Mouse (Mus musculus): ENCODE results near the gene Acbd3. TPM values are rescaled to one million over a fixed set of nuclear protein-coding genes. Genes with fewer than 3 reads are reported as not detected.
A peak's percentile ranks its signal among the peaks of the same experiment; 100 is the strongest.

The Acbd3 gene
- polyA plus RNA-seq, 1 experiment = 15.0 TPM

GRCm38 (mm10) chr1:180768334-180769168 is 42.7 kb downstream of the Acbd3 start:
- WGBS = 4% methylated on average over 37 of the region's 37 CpGs
- Histone ChIP-seq H3K4me1 (ENCODE audit: control insufficient read depth, insufficient read depth, low read length) (peaks cover 3% of the 10 kb centered on the region), H3K4me3 (replicated peaks; ENCODE audit: extremely low read depth, low read depth, low read length) (peak overlapping the region; percentile 78)
- TF ChIP-seq POLR2A (IDR thresholded peaks at IDR 0.05; ENCODE audit: borderline replicate concordance, extremely low read depth, low read depth, low read length) (no peak; the same call in 1 of the 2 replicates), CTCF (IDR thresholded peaks at IDR 0.05; ENCODE audit: insufficient read depth, low read length) (peak; percentile 56)
- peak; percentile 80 for DNase-seq

- 60% methylated on average over 5 of the region's 5 CpGs for WGBS
- no peak overlapping the region for H3K4me3 ChIP-seq (replicated peaks; ENCODE audit: extremely low read depth, low read depth, low read length)
- DNase-seq = no peak
- peaks cover 3% of the 10 kb centered on the region for H3K4me1 ChIP-seq (ENCODE audit: control insufficient read depth, insufficient read depth, low read length)
- TF ChIP-seq POLR2A (IDR thresholded peaks at IDR 0.05; ENCODE audit: borderline replicate concordance, extremely low read depth, low read depth, low read length) (no peak), CTCF (IDR thresholded peaks at IDR 0.05; ENCODE audit: insufficient read depth, low read length) (no peak)
These were observed 45.5 kb downstream of the Acbd3 start for GRCm38 (mm10) chr1:180771306-180771705.

GRCm38 (mm10) chr1:180771722-180772121 is 45.9 kb downstream of the Acbd3 start:
- 64% methylated on average over 4 of the region's 4 CpGs for WGBS
- H3K4me3 ChIP-seq (replicated peaks; ENCODE audit: extremely low read depth, low read depth, low read length) = no peak overlapping the region
- TF ChIP-seq CTCF (IDR thresholded peaks at IDR 0.05; ENCODE audit: insufficient read depth, low read length) (no peak), POLR2A (IDR thresholded peaks at IDR 0.05; ENCODE audit: borderline replicate concordance, extremely low read depth, low read depth, low read length) (no peak)
- peaks cover 3% of the 10 kb centered on the region for H3K4me1 ChIP-seq (ENCODE audit: control insufficient read depth, insufficient read depth, low read length)
- DNase-seq = no peak

- WGBS = 87% methylated on average over 3 of the region's 3 CpGs
- H3K4me3 ChIP-seq (replicated peaks; ENCODE audit: extremely low read depth, low read depth, low read length) = no peak overlapping the region
- TF ChIP-seq POLR2A (IDR thresholded peaks at IDR 0.05; ENCODE audit: borderline replicate concordance, extremely low read depth, low read depth, low read length) (no peak), CTCF (IDR thresholded peaks at IDR 0.05; ENCODE audit: insufficient read depth, low read length) (no peak)
- peaks cover 3% of the 10 kb centered on the region for H3K4me1 ChIP-seq (ENCODE audit: control insufficient read depth, insufficient read depth, low read length)
- no peak for DNase-seq
These were observed 46.4 kb downstream of the Acbd3 start for GRCm38 (mm10) chr1:180772291-180772690.

GRCm38 (mm10) chr1:180774664-180775063 is 48.8 kb downstream of the Acbd3 start:
- Histone ChIP-seq H3K4me3 (replicated peaks; ENCODE audit: extremely low read depth, low read depth, low read length) (no peak overlapping the region), H3K4me1 (ENCODE audit: control insufficient read depth, insufficient read depth, low read length) (no peaks in the 10 kb centered on the region)
- DNase-seq = no peak
- 69% methylated on average over 3 of the region's 3 CpGs for WGBS
- TF ChIP-seq POLR2A (IDR thresholded peaks at IDR 0.05; ENCODE audit: borderline replicate concordance, extremely low read depth, low read depth, low read length) = no peak
- TF ChIP-seq CTCF (IDR thresholded peaks at IDR 0.05; ENCODE audit: insufficient read depth, low read length) = peak; percentile 53

- Histone ChIP-seq H3K4me3 (replicated peaks; ENCODE audit: extremely low read depth, low read depth, low read length) (no peak overlapping the region), H3K4me1 (ENCODE audit: control insufficient read depth, insufficient read depth, low read length) (no peaks in the 10 kb centered on the region)
- no peak for DNase-seq
- WGBS = 78% methylated on average over 10 of the region's 10 CpGs
- TF ChIP-seq POLR2A (IDR thresholded peaks at IDR 0.05; ENCODE audit: borderline replicate concordance, extremely low read depth, low read depth, low read length) = no peak
- TF ChIP-seq CTCF (IDR thresholded peaks at IDR 0.05; ENCODE audit: insufficient read depth, low read length) = no peak
These were observed 49.5 kb downstream of the Acbd3 start for GRCm38 (mm10) chr1:180775317-180775716.

- no peak overlapping the region for H3K4me3 ChIP-seq (replicated peaks; ENCODE audit: extremely low read depth, low read depth, low read length)
- DNase-seq = no peak
- TF ChIP-seq CTCF (IDR thresholded peaks at IDR 0.05; ENCODE audit: insufficient read depth, low read length) (no peak), POLR2A (IDR thresholded peaks at IDR 0.05; ENCODE audit: borderline replicate concordance, extremely low read depth, low read depth, low read length) (no peak)
- no peaks in the 10 kb centered on the region for H3K4me1 ChIP-seq (ENCODE audit: control insufficient read depth, insufficient read depth, low read length)
- 59% methylated on average over 6 of the region's 6 CpGs for WGBS
These were observed 50.1 kb downstream of the Acbd3 start for GRCm38 (mm10) chr1:180775849-180776493.

GRCm38 (mm10) chr1:180776494-180776893 is 50.7 kb downstream of the Acbd3 start:
- DNase-seq = no peak
- Histone ChIP-seq H3K4me3 (replicated peaks; ENCODE audit: extremely low read depth, low read depth, low read length) (no peak overlapping the region), H3K4me1 (ENCODE audit: control insufficient read depth, insufficient read depth, low read length) (no peaks in the 10 kb centered on the region)
- no peak for TF ChIP-seq POLR2A (IDR thresholded peaks at IDR 0.05; ENCODE audit: borderline replicate concordance, extremely low read depth, low read depth, low read length)
- TF ChIP-seq CTCF (IDR thresholded peaks at IDR 0.05; ENCODE audit: insufficient read depth, low read length) = no peak
- 83% methylated on average over 6 of the region's 6 CpGs for WGBS

GRCm38 (mm10) chr1:180777289-180777659 is 51.4 kb downstream of the Acbd3 start:
- no peaks in the 10 kb centered on the region for H3K4me1 ChIP-seq (ENCODE audit: control insufficient read depth, insufficient read depth, low read length)
- DNase-seq = no peak
- peak overlapping the region; percentile 83 for H3K4me3 ChIP-seq (replicated peaks; ENCODE audit: extremely low read depth, low read depth, low read length)
- 5% methylated on average over 10 of the region's 10 CpGs for WGBS
- no peak for TF ChIP-seq CTCF (IDR thresholded peaks at IDR 0.05; ENCODE audit: insufficient read depth, low read length)
- TF ChIP-seq POLR2A (IDR thresholded peaks at IDR 0.05; ENCODE audit: borderline replicate concordance, extremely low read depth, low read depth, low read length) = no peak
